Mouse (Mus musculus) small intestine, adult 2 months (tissue): Measurements from ENCODE around the gene Nek4.

Source experiments
- CTCF ChIP-seq: fragments of 200-500 bp; IDR thresholded peaks from 2 replicates; pipeline ENCODE4 v1.5.1; 2012; ENCODE audit warnings: low read depth, mild to moderate bottlenecking, control low read depth, inconsistent platforms, low read length, moderate library complexity, mixed read lengths; ENCODE audit not compliant: insufficient replicate concordance, insufficient read length; ENCODE audit errors: extremely low read depth
- POLR2A ChIP-seq: fragments of 200-500 bp; IDR thresholded peaks from 2 replicates; pipeline ENCODE4 v1.6.1; 2012; ENCODE audit warnings: low read depth, mild to moderate bottlenecking, control low read depth, inconsistent platforms, low read length, moderate library complexity

DNA sequence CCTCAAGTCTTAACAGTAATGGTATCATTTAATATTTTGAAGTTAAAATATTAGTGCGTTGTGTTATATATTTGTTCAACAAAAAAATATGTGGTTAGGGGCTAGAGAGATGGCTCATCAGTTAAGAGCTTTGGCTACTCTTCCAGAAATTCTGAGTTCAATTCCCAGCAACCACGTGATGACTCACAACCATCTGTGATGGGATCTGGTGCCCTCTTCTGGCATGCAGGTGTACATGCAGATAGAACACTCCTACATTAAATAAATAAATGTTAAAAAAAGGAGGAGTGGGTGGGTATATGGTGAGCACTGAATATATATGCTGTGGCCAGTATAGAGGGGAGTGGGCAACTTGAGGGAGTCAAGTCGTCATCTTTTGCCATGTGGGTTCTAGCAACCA is 74.6 kb downstream of the Nek4 start:
- TF ChIP-seq CTCF = no peak
- no peak for TF ChIP-seq POLR2A
